Mouse (Mus musculus) brain, adult 10 weeks (tissue): Measurements from ENCODE around the gene A4gnt. TPM values are rescaled to one million over a fixed set of nuclear protein-coding genes. Genes with fewer than 3 reads are reported as not detected.

Experiments
- polyA plus RNA-seq: library from polyadenylated mRNA; stranded (reverse); fragments of 350-450 nt; fragmentation: Illumina TruSeq; extraction: RNeasy Lipid Tissue Mini Kit (QIAGEN cat#74804); gene quantifications from one replicate; pipeline ENCODE4 v1.2.3, GENCODE M21; 2015; ENCODE audit warnings: low read depth, low replicate concordance

The A4gnt gene
- 0.36 TPM for polyA plus RNA-seq

GRCm38 (mm10) chr9:99612202-99612601, at the start of gene A4gnt:
Gene A4gnt (plus strand): TSS chr9:99612502.

GRCm38 (mm10) chr9:99568347-99569070, 43.8 kb upstream of the A4gnt start, which contains the start of gene Armc8:
Gene Armc8 (minus strand): TSS chr9:99568899.

GRCm38 (mm10) chr9:99575677-99576480, 36.4 kb upstream of the A4gnt start, which contains the start of gene Dbr1:
Gene Dbr1 (plus strand): TSS chr9:99575799.

GRCm38 (mm10) chr9:99629281-99630011, 17.1 kb downstream of the A4gnt start, which contains the start of gene Dzip1l:
Gene Dzip1l (plus strand): TSS chr9:99629496.

Other genes with a start within 250 kb of the A4gnt start
- 125 TPM for gene Mras, start 175.1 kb upstream of the A4gnt start, polyA plus RNA-seq
- gene Nme9, start 161.0 kb upstream of the A4gnt start, polyA plus RNA-seq: 1.4 TPM
- gene Armc8, start 43.6 kb upstream of the A4gnt start, polyA plus RNA-seq: 63.4 TPM
- gene Dbr1, start 36.7 kb upstream of the A4gnt start, polyA plus RNA-seq: 14.2 TPM
- gene Dzip1l, start 17.0 kb downstream of the A4gnt start, polyA plus RNA-seq: 12.3 TPM
- not detected for gene Cldn18, start 104.8 kb downstream of the A4gnt start, polyA plus RNA-seq